Mouse (Mus musculus) cerebellum, postnatal 14 days (tissue): ENCODE data around the gene Helz2.
"Not testable (repeated sequence)": the region's sequence is repeated elsewhere in the genome, so short reads cannot be mapped to it uniquely, and the experiment has no call there.

ENCODE experiments used
- DNase-seq, 2 experiments: peaks; one replicate each; pipeline ENCODE4 v3.0.0; 2021; ENCODE audit warnings: mixed read lengths in 2 of 2

The Helz2 gene

DNA sequence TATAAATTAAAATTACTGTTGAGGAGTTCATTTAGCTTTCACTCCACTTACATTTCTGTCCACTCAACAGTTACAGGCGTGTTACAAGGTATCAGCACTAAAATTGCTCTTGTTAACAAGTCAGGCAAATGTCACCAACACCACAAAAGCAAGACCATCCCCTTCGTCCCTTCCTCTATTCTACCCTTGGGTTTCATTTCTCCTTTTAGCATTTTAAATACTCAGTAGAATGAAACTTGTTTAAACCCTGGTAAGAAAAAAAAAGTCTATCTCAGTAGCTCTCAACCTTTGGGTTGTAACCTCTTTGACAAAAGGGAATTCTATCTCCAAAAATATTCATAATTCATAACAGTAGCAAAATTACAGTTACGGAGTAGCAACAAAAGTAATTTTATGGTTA is 48.8 kb downstream of the Helz2 start:
- DNase-seq = no peak

DNA sequence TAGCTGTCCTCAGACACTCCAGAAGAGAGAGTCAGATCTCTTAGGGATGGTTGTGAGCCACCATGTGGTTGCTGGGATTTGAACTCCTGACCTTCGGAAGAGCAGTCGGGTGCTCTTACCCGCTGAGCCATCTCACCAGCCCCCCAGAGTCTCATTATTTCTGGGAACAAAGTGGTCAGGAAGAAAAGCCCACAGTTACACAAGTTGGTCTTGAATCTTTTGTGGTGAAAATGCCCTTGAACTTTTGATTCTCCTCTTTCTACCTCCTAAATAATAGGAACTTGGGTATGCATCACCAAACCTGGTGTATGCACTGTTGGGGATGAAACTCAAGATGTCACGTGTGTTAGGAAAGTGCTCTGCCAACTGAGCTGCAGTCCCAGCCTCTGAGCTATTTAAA is 49.9 kb downstream of the Helz2 start:
- DNase-seq = no peak

GRCm38 (mm10) chr2:181191385-181191784 is 50.4 kb downstream of the Helz2 start:
- not testable (repeated sequence) for DNase-seq

GRCm38 (mm10) chr2:181189321-181189720 is 52.5 kb downstream of the Helz2 start:
- no peak for DNase-seq

- no peak for DNase-seq
Measured at GRCm38 (mm10) chr2:181188681-181189080, 53.1 kb downstream of the Helz2 start.

DNA sequence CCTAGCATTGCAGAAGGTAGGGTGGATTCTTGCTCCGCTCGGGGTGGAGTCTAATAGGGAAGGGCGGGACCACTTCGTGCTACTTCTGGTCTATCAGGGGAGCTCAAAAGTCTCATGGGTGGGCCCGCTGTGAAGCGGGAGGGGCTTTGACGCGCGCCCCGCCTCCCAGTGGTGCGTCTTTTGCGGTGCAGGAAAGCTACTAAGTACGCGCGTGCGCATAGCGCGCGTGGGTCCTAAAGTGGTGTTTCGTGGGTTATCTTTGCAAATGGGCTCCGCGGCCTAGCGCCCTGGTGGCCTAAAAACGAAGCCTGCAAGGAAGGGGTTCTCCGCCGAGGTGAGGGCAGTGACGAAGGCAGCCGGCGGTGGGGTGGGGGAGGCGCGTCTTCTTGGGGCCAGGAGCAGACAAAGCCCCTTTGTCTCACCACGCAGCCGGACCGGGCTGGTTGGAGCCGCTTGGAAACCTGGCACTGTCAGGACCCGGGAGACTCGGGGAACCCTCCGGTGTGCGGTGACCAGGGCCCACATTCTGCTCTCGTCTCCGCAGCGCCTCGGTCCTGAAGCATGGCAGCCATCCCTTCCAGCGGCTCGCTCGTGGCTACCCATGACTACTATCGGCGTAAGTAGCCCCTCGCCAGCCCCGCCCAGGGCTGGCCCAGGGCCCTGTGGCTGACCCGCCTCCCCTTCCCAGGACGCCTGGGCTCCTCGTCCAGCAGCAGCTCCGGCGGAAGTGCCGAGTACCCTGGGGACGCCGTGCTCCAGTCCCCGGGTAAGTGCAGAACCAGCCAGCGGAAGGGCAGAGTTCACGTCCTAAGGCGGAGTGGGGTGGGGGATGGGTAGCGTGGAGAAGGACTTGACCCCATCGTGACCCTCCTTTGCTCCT is 54.5 kb downstream of the Helz2 start, which contains the start of gene Ppdpf:
Ppdpf (plus strand) TSS at position 127 of the 880 bp plus-strand sequence.
- DNase-seq = peak; percentile 83 to 88

DNA sequence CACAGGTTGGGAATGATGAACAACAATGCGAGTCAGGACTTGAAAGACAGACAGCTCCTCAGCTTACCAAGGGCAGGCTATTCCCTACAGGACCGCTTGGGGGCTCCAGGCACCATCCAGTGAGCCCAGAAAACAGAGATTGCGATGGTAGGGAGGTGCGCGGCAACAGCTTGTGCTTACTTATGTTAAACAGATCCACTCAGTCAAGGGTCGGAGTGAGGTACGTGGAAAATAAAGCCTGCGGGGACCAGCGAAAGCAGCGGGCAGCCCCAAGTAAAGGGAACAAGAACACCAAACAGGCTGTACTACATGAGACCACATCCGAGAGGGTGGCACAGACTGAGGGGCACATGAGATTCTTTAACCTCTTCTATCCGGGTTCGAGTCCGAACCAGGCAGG is 55.2 kb downstream of the Helz2 start:
- DNase-seq = peak; percentile 93

DNA sequence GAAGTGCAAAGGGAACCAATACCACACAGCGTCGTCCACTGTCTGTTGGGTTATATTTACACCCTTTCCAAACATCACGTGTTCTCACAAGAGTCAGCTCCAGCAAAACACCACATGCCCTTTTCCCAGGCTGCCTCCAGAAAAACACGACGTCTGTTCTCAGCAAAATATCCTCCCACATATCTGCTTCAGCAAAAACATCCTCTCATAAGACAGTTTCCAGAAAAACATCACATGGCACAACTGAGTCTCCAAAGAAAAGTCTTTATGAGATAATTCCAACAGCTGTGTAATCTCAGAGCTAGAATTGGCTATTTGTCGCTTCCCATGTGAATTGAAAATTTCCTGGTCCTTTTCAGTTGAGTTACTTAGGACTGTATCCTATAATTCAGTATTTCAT is 60.9 kb downstream of the Helz2 start:
- no peak for DNase-seq

DNA sequence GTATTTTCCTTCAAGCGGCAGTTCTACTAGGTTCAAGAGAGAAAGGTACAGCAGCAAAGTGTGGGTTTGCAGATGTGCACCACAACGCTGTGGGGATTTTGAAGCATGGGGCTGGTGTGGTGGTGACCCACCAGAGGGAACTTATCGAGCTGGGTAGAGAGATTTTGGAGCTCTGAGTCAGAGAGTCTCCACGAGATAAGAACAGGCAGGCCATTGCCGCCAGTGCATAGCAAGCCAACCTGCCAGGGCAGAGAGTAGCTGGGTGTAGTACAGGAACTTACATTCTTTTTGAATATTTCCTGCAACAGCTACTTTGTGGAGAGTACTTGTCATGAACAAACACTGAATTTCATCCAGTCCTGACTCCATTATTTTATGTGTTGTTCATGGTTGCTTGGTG is 63.4 kb downstream of the Helz2 start:
- DNase-seq = no peak

DNA sequence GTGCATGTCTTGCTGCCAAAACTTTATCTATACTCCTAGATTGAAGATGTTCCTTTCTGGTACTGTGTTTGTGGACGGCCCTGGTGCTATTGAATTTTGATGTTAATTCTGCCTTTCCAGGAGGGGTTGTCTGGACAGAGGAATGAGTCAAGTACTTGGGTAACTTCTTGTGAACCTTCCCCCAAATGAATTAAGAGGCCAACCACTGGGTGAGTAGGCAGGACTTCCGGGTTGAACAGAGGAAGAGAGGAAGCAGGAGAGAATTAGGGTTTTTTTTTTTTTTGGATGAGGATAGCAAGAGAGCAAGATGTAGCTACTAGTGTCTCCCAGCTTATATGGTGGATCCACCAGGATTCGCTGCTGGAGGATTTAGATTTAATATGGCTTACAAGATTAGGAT is 63.8 kb downstream of the Helz2 start:
- no peak for DNase-seq
